Mouse (Mus musculus) urinary bladder, adult 2 months (tissue): ENCODE data around the gene Fchsd2. TPM values are rescaled to one million over a fixed set of nuclear protein-coding genes. Genes with fewer than 3 reads are reported as not detected.

ENCODE experiments used
- DNase-seq: peaks from one replicate; pipeline ENCODE4 v3.0.0; 2022; ENCODE audit warnings: low spot score
- polyA plus RNA-seq: library from polyadenylated mRNA; depleted of rRNA; stranded (reverse); fragments of >200 nt; gene quantifications from 2 replicates; pipeline ENCODE4 v1.2.3, GENCODE M21; 2012; rRNA removed

Gene Fchsd2
- polyA plus RNA-seq: 10.0 and 12.0 TPM in 2 replicates

DNA sequence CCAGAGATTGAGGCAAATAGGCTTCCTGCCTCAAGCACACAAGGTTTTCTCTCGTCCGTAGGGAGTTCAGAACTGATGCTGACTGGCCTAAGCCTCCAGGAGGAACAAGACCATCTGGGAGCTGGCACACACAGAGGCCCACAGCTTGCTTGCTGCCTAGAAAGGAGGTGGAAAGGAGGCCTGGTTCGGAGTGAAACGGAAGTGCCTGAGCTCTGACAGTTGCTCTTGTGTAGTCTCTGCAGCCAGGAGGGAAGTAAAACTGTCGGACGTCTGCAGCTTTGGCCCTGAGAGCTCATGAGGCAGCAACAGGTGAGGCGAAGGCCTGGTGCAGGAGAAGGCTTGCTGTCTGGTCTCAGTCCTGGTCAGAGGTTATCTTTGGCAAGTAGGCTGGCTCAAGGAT lies at the start of gene Fchsd2:
TSS of gene Fchsd2 (plus strand) at position 246 of the 400 bp plus-strand sequence.
- no peak for DNase-seq

DNA sequence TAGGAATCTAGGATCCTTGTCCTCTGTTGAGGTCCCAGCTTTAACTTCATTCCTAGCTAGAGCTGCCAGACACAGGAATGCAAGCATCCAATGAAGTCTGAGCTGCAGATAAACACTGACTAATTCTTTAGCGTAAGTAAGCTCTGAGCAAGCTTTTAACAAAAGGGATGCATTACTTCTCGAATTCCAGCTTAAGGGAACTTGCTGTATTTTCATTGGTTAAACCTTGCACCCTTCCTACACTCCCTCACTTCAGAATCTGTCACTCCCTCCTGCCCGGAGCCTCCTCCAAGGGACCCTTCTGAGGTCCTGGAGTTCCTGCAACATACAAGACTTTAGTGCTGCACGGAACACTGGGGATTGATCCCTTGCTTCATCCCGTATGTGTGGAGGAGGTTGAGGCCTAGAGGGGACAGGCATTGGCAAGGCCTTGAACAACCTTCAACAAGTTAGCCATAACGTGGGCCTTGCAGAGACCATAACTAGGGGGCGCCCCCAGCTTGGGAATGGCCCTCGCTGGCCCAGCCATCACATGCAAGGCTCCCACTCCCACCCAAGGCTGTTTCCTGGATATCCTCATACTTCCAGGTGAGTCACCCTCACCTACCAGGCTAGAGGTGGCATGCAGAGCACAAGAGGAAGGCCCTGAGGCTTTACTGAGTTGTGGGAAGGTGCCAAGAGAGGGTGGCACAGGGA lies 48.7 kb upstream of the Fchsd2 start:
- DNase-seq: no peak

DNA sequence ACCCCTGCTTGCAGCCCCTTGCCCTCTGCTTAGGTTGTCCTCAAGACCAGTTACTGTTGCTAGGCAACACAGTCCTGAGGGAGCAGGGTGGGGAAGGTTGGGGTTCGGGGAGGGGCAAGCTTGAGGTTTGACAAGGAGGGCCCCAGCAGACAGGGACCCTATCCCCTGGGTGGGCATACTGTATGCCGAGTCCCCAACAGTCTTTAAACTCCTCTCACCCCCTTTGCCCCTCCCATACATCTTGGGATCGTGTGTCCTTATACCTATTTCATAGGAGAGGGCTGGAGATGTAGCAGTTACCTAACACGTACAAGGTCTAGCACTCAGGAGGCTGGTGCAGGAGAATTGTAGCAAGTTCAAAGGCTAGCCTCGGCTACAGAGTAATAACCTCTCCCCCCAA lies 44.4 kb upstream of the Fchsd2 start:
- no peak for DNase-seq

DNA sequence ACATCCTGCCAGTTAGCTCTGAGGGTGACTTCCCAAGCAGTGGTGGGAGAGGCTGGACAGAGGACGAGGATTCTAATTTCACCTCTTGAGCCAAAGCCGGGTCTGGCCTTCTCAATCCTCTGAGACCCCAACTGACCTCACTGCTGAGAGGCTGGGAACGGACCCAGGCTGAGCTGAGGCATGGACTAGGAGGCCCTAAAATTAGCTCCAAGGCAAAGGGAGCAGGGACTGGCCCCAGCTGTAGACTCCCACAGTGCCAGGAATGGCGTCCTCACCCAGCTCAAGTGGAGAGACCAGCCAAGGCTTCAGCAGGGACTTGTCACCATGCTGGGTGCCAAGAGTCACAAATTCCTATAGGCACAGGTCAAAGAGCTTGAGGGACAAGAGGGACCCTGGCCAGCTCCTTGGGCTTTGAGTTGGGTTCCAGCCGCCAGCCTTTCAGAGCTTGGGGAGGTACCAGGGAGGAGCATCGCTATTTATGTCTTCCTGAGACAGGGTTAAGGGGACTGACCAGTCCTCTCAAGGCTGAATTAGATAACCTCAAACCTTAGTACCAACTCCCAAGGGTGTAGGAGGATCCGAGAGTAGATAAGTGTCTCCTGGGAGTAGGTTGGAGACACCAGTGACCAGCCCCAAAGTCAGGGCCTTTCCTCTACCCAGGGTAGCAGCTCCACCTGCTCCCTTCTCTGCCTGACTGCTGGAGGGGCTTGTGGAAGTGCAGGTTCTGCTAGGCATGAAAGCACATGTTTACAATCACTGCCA lies 43.2 kb upstream of the Fchsd2 start:
- no peak for DNase-seq

DNA sequence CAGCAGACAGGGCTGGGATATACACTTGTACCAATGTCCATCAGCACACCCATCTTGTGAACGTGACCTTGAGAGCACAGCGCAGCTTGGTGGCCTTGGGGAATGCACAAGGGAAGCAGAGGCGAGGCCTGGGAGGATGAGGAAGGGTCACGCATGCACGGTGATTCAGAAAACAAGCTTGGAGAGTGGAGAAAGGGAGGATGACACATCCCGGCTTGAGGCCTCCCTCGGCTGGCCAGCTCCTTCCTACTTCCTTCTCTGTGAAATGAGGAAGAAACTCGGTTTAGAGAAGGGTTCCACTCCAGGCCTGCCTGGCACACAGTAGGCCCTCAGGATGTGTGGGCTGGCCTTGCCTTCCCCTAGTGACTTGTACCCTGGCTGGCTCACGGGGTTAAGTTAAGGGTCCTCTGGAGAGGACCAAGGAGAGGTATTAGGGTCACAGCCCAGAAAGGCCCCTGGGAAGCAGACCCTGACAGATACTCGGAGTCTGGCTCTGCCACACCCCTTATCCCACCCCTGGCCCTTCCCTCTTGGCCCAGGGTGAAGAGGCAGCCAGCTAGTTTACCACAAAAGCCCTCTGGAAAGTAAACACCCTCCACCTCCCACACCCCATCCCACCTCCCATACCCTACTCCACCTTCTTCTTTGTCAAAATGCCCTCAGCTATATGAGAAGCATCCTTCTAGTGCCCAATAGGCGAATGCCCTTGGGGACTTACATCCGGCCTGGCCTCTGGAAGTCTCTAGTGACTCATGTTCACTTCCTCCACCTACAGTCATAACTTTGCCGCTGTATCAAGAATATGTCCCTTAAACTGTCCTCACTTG lies 41.7 kb upstream of the Fchsd2 start:
- DNase-seq: no peak

DNA sequence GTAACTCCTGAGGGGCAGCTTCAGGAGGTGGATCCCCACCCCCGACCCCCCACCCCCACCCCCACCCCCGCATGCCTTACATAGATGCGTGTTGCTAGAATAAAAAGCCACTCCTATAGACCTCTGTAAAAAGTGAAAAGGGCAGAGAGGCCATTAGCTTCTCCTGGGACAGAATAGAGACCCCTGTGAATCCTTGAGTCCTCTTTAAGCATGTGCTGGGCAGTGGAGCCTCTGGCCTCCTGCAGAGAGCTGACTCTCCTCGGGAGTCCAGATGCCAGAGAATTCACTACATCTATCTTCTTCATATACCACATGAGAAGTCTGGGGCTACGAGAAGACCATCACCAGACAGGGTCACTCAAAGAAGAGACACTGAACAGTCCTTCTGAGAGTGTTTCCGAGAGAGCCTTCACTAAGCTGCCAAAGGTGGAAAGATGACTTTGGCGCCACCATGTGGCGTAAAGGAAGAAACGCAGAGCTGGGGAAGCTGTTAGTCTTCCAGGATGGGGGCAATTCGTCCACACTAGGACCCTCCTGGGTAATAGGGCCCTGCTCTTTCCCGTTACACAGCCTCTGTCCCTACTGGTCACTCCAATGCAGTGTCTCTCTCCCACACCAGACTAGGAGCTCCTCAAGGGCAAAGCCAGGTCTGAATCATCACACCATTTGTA lies 41.0 kb upstream of the Fchsd2 start:
- no peak for DNase-seq

DNA sequence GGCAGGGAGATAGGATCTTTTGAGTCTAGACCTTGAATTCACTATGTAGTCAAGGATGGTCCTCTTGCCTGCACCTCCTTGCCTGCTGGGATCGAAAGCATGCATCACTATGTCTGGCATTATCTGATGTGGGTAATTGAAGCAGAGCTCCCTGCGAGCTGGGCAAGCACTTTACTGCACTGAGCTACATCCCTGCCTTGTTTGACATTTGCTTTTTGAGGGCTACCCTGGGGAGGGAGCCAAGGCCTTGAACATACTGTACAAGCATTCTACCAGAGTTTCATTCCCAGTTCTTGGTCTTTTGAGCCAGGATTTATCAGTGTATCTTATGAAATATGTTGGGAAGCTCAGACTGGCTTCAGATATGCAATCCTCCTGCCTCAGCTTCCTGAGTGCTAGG lies 39.5 kb upstream of the Fchsd2 start:
- no peak for DNase-seq

DNA sequence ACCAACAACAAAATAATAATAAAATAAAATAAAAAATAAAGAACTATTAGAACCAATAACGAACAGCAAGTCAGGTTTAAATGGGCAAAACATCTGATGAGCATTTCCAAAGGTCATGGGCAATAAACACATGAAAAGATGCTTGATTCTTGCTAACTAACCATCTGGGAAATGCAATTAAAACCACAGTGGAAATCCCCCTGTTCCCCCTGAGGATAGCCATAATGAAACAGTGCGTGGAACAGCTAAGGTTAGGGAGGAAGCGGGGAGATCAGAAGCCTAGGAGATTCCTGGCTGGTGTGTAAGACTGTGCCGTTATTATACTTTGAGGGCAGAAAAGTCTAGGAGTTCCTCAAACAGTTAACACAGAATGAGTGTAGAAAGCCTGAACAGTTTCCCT lies 35.4 kb upstream of the Fchsd2 start:
- DNase-seq: no peak

DNA sequence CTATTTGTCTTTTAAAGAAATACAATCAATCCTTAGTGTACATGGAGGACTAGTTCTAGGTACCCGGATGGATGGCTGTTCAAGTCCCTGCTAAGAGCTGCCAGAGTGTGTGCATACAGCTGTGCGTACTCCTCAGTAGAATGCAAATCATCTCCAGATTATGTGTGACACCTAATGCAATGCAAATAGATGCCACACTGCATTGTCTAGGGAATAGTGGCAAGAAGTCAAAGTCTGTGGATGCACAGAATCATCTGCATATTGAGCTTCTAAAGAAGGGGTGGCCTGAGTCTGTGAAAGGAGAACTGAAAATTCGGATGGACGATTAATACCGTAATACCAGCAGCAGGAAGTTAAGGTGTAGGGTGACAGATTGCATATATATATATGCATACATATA lies 33.5 kb upstream of the Fchsd2 start:
- DNase-seq: no peak

DNA sequence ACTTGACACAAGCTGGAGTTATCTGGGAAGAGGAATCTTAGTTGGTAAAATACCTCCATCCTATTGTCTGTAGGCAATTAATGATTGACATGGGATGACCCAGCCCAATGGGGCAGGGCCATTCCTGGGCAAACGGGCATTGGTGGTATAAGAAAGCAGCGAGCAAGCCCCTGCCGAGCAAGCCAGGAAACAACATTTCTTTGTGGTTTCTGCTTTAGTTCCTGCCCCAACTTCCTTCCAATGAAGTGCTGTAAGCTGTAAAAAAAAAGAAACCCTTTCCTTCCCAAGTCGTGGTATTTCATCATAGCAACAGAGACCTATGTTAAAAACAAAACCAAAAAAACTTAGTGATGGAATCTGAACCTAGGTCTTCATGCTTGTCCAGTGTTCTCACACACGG lies 32.2 kb upstream of the Fchsd2 start:
- no peak for DNase-seq

DNA sequence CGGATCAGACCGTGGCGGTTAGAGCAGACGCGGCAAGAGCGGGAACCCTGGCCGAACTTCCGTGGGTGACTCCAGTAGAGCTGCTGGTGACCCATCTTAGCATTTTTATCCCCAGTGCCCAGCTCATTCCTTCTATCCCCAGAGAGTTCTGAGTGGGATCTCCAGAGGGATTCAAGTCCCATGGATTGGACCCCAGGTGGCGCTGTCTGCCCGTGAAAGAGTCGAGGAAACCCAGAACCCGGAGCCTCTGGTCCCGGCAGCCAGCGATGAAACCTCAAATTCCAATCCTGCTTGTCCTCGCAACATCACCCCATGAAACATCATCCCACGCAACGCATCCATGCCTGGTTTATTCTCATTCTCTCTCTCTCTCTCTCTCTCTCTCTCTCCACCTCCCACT lies 31.3 kb upstream of the Fchsd2 start:
- DNase-seq: peak; percentile 80

DNA sequence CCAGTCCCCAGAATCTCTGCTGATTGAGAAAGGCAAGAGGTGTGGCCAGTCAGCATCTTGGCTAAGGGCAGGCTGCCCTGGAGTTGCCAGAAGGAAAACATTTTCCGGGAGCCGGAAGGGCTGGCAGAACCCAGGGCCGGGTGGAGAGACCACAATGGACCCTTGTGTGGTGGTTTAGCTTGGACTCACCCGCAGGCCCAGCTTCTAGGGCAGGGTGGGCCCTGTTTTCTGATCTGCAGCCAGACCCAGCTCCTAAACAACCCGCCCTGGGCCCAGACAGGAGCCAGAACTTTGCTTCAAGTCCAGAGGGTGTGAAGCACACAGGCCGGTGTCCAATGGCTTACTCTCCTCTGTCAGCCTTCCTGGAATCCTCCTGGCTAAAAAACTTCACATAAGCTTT lies 30.4 kb upstream of the Fchsd2 start:
- no peak for DNase-seq

DNA sequence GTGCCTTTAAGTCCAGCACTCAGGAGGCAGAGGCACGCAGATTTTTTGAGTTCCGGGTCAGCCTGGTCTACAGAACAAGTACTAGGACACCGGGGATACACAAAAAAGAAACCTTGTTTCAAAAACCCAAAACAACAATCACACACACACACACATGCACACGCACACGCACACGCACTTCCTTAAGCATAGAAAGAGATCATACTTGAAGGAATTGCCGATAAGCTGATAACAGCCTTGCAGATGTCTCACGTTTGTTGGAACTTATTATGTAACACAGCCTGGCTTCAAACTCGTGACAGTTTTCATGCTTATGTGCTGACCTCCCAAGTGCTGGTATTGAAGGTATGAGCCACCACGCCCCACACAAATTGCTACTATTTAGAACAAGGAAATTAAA lies 29.1 kb upstream of the Fchsd2 start:
- no peak for DNase-seq

DNA sequence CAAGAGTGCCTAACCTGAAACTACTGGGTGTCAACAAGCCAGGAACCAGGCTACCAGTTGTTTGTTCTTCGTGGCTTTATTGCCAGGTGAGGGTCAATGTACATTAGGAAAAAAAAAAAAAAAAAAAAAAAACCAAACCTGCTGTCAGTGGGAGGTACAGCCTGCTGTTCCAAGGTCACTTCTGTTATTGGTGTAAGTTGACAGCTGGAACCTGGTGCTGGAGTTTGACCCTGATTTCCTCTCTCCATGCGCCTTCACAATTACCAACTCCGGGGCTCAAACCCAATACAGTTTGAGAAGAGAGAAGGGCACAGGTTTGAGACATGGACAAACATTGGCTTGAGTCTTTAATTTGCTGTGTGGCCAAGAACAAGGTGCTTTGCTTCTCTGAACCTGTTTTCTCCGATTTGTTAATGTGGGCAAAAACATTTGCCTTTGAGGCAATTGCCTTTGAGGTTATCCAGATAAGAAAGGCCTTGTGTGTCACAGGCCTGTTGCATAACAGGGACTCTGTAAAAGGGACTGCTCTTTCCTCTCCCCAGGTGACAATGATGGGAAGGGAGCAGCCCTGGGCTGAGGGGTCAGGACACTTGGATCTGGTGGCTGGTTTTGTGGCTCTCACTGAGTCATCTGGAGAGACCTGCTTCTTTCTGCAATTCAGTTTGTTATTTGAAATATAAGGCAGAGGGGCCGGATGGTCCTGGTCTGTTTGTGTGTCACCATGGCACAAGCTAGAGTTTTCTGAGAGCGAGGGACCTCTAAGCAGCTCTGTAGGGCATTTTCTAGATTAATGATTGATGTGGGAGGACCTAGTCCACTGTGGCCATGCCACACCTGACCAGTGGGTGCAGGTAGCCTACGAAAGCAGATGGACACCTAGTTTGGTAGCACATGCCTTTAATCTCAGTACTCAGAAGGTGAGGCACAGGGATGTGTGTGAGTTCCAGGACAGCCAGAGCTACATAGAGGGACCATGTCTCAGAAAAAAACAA lies 27.7 kb upstream of the Fchsd2 start:
- DNase-seq: no peak

DNA sequence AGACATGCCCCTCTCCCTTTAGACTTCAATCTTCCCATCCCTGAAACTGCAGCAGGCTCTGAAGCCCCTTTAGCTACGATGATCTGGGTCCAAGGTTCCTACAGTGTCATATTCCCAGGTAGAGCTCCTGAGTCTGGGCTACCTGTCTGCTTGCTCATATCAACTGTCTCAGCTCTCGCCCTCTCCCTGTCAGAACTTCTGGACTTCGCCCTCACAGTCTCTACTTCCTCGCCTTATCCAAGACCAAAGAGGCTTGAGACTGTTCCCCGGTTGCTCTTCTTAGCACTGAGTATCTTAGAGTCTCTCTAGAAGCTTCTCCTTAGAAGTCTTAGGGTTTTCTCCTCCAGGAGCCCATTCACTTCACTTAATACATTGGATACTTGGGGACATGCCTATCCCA lies 26.7 kb upstream of the Fchsd2 start:
- DNase-seq: no peak

DNA sequence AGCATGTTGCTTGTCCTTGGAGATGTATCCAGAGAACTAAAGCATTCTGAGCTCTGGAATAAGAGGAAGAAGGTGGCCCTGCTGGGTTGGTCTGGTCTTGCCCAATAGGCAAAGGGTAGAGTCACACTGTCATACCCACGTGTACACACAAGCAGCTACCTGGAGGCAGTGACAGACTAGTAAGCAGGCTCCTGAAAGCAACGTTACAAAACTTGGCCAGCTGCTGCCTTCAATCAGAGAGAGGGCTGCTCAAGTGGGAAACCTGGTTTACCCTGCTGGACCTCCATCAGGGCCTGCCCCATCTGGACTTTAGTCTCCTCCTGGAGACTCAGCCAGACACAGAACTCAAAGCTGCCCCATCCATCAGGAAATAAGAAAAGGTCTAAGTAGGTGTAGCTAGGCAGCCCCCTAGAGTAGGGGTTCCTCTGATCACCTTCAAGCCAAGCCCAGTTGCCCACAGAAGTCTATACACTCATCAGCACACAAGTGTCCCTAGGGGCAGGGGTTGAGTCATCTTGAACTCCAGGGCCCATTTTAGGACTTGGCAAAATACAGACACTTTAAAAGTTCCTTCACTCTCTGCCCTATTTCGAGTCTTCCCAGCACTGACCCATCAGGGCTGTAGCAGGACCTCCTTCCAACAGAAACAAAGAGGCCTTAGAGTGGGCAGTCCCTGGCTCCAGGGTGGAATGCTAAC lies 25.9 kb upstream of the Fchsd2 start:
- no peak for DNase-seq

DNA sequence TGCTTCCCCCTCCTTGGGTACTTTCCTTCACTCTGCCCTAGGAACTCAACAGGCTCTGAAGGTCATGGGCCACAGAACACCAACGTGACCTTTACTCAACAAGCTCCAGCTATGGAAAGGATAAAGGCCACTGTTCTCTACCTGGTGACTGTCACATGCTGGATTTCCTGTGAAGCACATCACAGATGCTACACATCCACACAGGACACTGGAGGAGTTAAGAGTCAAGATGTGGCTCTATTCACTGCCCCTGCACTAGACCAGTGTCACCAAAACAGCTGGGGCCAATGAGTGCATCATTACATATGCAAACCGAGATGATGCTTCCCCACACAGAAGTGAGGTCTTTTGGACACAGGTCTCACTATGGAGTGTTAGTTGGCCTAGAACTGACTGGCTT lies 25.1 kb upstream of the Fchsd2 start:
- no peak for DNase-seq

DNA sequence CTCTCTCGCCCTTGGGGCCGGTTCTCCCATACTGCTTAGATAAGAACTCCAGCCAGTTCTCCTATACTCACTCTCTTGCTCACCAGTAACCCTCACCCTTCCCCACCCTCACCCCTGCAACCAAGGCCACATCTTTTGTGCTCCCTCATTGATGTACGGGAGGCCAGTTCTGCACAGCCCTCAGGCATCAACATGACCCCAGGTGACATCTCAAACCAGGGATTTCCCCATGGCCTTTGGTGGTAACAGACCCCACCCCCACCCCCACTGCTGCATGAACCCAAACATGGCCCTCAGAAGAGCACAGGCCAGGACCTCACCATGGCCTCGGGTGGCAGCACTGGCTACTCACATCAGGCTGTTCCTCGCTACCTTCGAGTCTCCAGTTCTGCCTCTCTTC lies 23.4 kb upstream of the Fchsd2 start:
- DNase-seq: no peak

DNA sequence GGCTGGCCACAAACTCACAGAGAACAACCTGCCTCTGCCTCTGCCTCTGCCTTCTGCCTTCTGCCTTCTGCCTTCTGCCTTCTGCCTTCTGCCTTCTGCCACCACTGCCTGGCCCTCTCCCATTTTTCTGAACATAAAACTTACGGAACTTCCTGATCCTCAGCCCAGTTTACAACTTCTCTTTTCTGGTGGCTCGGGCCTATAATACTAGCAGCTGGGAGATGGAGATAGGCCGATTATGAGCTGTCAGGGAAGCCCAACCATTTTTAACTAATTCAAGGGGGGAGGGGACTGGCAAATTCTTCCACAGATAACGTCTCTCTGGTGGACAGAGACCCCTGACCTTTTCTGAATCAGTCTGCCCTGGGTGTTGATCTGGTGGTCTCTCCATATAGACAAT lies 22.3 kb upstream of the Fchsd2 start:
- DNase-seq: no peak

DNA sequence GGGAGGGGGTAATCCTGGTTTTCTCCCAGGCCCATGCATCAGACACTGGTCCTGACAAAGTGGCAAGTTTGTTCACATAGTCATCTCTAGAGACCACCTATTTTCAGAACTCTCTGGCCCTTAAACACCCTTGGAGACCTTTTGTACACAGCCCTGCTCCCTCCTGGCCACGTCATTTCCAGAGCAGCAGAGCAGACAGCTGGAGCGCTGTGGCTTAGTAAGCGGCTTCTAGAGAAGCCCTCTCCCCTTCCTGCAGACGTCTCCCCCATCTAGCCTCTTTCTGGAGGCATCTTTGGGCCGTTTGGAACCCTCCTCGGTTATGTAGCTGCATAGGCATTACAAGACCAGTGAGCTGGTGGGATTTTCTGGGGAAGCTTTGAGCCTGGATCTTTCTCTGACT lies 21.6 kb upstream of the Fchsd2 start:
- DNase-seq: no peak
